Mouse (Mus musculus) granulocyte monocyte progenitor cell, adult 5-6 weeks (primary cell): ENCODE results near the gene Rbm34. TPM values are rescaled to one million over a fixed set of nuclear protein-coding genes. Genes with fewer than 3 reads are reported as not detected.
A peak's percentile ranks its signal among the peaks of the same experiment; 100 is the strongest.
"Not testable (repeated sequence)": the region's sequence is repeated elsewhere in the genome, so short reads cannot be mapped to it uniquely, and the experiment has no call there.

ENCODE experiments used
- ATAC-seq: replicated peaks from 2 replicates; pipeline ENCODE4 v1.8.0; 2016; ENCODE audit warnings: mild to moderate bottlenecking, moderate TSS enrichment, inconsistent platforms; ENCODE audit not compliant: poor library complexity, severe bottlenecking
- total RNA-seq, 2 experiments: library from RNA; stranded (forward) in 1 of 2; stranded (reverse) in 1 of 2; fragments of 200-712, 200-1000 nt in 1 of 2; fragments of >200 nt in 1 of 2; fragmentation: Nextera tagmentation in 1 of 2; gene quantifications; 2 replicates each; pipeline ENCODE4 v1.2.3; 2014 to 2017

Gene Rbm34
- total RNA-seq, 2 experiments from 2014 or later: 27.7 to 41.9 TPM

GRCm38 (mm10) chr8:126921432-126921831 lies 49.4 kb downstream of the Rbm34 start:
- no peak for ATAC-seq

DNA sequence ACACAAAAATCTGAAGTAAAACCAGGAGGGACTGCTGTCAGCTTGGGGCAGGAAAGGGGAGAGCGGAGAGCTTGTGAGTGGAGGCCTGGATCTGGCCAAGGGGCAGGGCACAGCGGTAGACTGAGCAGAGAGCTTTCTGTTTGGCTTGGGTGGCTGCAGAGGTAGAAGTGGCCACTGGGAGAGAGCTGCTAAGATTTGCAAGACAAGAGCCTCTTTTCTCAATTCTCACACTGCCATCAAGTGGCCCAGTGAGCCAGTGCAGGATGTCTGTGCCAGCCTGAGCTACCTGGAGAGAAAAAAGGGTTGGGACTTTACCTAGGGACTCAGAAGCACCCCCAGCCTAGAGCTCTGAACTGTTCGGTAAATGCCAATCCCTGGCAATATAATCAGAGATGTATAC lies 50.0 kb downstream of the Rbm34 start:
- ATAC-seq: peak; percentile 85

GRCm38 (mm10) chr8:126920386-126920785 lies 50.5 kb downstream of the Rbm34 start:
- ATAC-seq: peak; percentile 45

GRCm38 (mm10) chr8:126919703-126920102 lies 51.2 kb downstream of the Rbm34 start:
- ATAC-seq: no peak

DNA sequence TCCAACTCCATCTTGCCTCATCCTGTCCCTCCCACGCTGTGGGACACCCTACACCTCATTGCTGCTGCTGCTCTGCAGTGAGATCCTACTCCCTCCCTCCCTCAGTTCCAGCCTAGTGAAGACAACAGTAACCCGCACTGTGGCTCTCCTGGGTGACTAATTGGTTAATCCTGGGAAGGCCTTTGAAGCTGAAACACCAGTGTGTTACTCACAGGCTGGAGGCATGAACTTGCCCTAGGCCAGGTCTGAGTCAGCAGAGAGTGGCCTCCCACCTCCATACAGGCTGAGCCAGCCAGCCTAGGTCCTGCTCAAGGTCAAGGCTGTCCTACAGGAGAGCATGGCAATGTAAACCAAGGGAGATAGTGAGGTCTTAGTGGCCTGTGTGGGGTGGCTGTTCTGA lies 51.6 kb downstream of the Rbm34 start:
- ATAC-seq: no peak

- no peak for ATAC-seq
These were observed 52.5 kb downstream of the Rbm34 start for GRCm38 (mm10) chr8:126918356-126918755.

GRCm38 (mm10) chr8:126917179-126917905 lies 53.5 kb downstream of the Rbm34 start:
- ATAC-seq: no peak

DNA sequence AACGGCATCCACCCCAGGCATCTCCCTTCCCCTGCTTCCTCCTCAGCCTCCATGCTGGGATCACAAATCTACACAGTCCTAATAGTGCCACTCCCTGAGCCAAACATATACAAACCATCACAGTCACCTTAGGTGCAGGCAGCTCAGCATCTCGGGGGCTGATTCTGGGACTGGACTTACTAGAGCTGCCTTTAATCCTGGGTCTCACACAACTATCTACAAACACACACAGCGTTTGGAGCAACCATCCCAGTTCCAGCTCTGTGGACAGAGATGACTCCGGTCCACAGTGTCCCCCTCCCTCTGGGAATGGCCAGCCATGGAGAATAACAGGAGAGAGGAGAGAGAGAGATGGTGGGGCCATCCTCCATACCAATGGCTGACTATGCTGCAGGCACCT lies 54.3 kb downstream of the Rbm34 start:
- no peak for ATAC-seq

DNA sequence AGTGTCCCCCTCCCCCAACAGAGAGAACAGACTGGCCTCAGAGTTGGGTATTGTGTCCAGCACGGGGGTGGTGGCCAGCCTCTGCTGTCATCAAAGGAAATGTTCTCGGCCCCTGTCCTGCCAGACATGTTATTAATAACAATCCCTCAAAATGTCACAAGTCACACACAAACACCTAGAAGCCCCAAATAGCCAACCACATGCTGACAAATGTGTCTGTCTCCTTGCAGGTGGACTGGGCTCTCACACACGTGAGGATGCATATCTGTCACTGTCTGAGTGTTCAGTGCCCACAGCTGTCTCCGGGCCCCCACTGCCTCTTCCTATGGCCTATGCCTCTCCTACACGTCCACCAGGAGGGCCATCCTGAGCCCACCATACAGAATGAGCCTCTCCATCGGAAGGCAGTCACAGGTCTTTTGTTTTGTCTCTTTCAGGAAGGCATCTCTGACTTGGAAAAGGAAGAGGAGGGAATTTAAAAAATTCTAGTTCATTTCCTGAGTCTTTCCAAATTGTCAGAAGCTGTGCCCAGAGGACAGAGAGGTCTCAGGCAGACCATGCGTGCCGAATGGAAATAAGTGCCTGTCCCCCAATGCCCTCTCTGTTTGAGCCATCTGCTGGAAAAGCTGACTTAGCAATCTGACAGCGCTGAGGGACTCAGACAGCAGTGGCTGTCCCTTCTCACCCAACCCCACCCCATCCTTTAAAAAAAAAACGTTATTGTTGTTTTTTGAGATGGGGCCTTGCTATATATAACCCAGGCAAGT lies 56.1 kb downstream of the Rbm34 start:
- no peak for ATAC-seq

GRCm38 (mm10) chr8:126914107-126914490 lies 56.8 kb downstream of the Rbm34 start:
- not testable (repeated sequence) for ATAC-seq

DNA sequence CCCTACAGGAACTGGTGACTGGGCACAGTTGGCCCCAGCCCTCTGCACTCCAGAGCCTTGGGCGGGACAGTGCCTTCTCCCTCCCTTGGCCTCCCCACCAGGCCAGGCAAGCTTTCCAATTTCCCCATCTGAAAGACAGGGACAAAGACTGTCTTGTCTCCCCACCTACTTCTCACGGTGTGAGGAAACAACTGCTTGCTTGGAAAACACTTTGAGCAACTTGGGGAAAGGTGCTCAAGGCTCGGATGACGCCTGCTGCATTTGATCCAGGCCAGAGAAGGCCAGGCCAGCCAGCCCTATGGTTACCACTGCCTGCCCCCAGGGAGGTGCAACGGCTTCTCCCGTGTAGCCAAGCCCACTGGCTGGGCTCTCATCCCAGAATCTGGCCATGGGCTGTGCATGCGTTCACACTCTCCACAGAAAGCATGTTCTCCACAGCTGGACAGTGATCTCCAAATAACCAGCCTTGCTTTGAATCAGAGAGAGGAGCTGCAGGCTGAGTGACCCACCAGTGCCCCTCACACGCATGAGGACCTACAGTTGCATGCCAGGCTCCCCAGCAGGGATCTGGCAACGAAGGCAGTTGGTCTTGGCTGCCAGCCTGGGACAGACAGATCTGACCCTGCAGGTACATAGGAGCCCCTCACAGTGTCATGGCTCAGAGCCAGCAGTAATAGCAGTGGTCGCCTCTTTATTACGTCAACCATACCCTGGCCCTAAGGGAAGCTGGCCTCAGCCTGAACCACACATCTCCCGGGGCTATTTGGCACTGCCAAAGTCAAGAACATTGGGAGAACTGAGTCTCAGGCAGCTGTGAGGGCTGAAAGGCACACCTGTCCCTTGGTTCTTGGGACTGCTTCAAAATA lies 57.4 kb downstream of the Rbm34 start:
- no peak for ATAC-seq

DNA sequence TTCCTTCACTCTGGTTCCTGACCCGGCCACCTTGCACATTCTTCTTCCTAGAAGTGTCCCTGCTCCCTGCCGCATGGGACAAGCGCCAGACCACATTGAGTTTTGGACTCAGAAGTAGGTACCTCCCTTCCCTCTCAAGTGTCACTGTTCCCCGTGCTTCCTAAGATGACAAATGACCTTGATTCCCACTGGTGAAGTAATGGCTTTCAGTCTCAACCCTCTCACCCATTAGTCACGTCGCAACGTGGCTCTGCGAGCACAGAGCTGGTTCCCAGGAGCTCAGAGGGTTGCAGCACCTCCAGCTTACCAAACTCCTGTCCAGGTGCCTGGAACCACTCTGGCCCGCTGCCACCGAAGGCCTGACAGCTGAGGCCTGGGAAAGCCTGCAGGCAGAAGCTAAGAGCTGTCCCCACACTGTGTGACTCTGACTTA lies 61.5 kb downstream of the Rbm34 start:
- peak; percentile 30 for ATAC-seq

- ATAC-seq: peak; percentile 94
These were observed 62.1 kb downstream of the Rbm34 start for GRCm38 (mm10) chr8:126908805-126909204.

- ATAC-seq: no peak
These were observed 62.9 kb downstream of the Rbm34 start for GRCm38 (mm10) chr8:126907968-126908367.

- ATAC-seq: no peak
These were observed 63.5 kb downstream of the Rbm34 start for GRCm38 (mm10) chr8:126907374-126907773.

DNA sequence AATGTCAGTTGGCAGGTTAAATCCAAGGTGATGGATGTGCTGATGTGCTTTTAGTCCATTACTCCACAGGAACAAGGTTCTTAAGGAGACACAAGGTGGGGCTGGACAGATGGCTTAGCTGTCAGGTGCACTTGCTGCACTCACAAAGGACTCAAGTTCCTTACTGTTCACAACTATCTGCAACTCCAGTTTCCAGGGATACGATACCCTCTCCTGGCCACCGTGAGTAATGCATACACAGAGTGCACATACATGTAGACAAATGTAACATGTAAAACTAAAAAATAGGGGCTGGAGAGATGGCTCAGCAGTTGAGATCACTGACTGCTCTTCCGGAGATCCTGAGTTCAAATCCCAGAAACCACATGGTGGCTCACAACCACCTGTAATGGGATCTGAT lies 65.5 kb downstream of the Rbm34 start:
- ATAC-seq: no peak

DNA sequence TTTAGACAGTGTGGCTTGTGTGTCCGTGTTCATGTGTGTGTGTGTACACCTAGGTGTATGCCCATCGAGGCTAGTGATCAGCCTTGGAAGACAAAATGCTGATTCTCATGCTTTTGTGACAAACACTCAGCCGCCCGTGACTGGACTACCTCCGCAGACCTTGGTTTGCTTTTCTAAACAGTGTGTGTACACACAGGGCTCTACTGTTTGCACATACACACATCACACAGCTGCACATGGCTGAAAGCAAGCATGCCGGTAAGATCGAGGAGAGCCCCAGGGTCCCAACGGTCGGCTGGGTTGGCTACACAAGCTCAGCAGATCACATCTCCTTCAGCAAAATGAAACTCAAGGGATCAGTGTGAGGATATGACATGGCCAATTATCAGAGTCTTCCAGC lies 66.9 kb downstream of the Rbm34 start:
- ATAC-seq: no peak

DNA sequence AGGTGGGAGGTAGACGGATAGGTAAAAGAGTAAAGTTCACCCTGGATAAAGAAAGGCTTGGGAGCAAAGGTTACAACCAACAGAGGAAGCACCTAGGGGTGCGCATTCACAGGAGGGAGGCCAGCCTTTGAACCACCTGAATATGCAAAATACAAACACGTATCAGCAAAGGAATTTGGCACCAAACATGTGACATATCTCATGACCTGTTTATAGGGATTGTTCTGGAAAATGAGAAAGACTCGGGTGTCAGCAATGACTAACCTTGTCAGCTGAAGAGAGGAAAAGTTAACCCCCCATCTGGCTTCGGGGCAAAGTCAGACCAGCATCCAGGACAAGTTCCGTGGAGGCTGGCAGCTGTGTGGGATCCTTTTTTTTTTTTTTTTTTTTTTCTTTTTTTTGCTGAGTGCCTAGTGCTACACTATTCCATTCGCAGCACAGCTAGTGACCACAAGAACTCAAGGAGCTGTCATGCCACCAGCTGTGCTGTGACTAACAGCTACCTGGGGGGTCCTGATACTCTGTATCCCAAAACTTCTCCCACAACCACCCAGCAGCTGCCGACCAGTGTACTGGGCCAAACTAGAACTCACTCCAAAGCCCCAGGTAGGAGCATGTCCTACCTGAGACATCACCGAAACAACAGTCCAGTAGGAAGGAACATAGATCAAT lies 67.5 kb downstream of the Rbm34 start:
- ATAC-seq: no peak

- no peak for ATAC-seq
These were observed 69.3 kb downstream of the Rbm34 start for GRCm38 (mm10) chr8:126901612-126902011.

DNA sequence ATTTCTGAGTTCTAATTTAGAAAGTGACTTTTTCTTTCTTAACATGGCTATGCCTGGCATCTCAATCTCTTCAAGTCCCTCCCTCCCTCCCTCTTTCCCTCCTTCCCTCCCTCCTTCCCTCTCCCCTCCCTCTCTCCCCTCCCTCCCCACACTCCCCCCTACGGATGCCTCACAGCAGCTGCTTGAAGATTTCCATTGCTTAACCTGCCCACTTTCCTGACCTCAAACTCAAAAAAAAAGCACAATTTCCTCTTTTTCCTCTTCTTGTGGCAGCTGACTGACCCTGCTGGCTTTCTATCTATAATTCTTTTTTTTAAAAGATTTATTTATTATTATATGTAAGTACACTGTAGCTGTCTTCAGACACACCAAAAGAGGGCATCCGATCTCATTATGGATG lies 69.8 kb downstream of the Rbm34 start:
- peak; percentile 85 for ATAC-seq
